Mouse (Mus musculus) lung, embryonic 15.5 days (tissue): Measurements from ENCODE around the gene Pds5b. TPM values are rescaled to one million over a fixed set of nuclear protein-coding genes. Genes with fewer than 3 reads are reported as not detected.
"Not testable (repeated sequence)": the region's sequence is repeated elsewhere in the genome, so short reads cannot be mapped to it uniquely, and the experiment has no call there.

ENCODE experiments used
- ATAC-seq: fragments of 200-750 bp; cut with Nextera tagmentation; 2 replicates; pipeline ENCODE4 v1.8.0; 2017; ENCODE audit warnings: moderate number of reproducible peaks, borderline replicate concordance; ENCODE audit not compliant: low FRiP score, low TSS enrichment; ENCODE audit errors: extremely low read depth
- H3K27ac ChIP-seq: fragments of 300-500 bp; sonication (generic); 2 replicates; pipeline ENCODE4 v1.5.1; 2015; ENCODE audit warnings: moderate library complexity, mild to moderate bottlenecking, inconsistent platforms
- H3K27me3 ChIP-seq: fragments of 300-500 bp; sonication (generic); 2 replicates; pipeline ENCODE4 v1.6.1; 2015; ENCODE audit warnings: inconsistent platforms
- H3K36me3 ChIP-seq: fragments of 300-500 bp; sonication (generic); 2 replicates; pipeline ENCODE4 v1.6.1; 2015; ENCODE audit warnings: inconsistent platforms
- H3K4me1 ChIP-seq: fragments of 300-500 bp; sonication (generic); 2 replicates; pipeline ENCODE4 v1.6.1; 2015; ENCODE audit warnings: inconsistent platforms
- H3K4me2 ChIP-seq: fragments of 300-500 bp; sonication (generic); 2 replicates; pipeline ENCODE4 v1.6.1; 2015; ENCODE audit warnings: inconsistent platforms, mild to moderate bottlenecking, moderate library complexity
- H3K4me3 ChIP-seq: fragments of 300-500 bp; sonication (generic); 2 replicates; pipeline ENCODE4 v1.5.1; 2015; ENCODE audit warnings: mild to moderate bottlenecking, inconsistent platforms
- H3K9ac ChIP-seq: fragments of 300-500 bp; sonication (generic); 2 replicates; pipeline ENCODE4 v1.6.1; 2015; ENCODE audit warnings: inconsistent platforms
- H3K9me3 ChIP-seq: fragments of 300-500 bp; sonication (generic); 2 replicates; pipeline ENCODE4 v1.6.1; 2016; ENCODE audit warnings: inconsistent platforms
- WGBS: fragments of 180-500 bp; shearing (Covaris S2); methylation state at CpG from one replicate; pipeline ENCODE4 v1.1.7; 2015; 5-methylcytosine and 5-hydroxymethylcytosine counted together
- polyA plus RNA-seq: library from polyadenylated mRNA; unstranded; fragments of >200 nt; fragmentation: Nextera tagmentation; extraction: Ambion mirVana; gene quantifications from 2 replicates; pipeline ENCODE4 v1.2.1, GENCODE M21; 2015

Gene Pds5b
- polyA plus RNA-seq, 1 experiment from 2014 or later, result 34.2 TPM

- no peaks in the 10 kb centered on the region for H3K27me3 ChIP-seq
- no peaks in the 10 kb centered on the region for H3K9me3 ChIP-seq
- H3K36me3 ChIP-seq, result no peaks in the 10 kb centered on the region
- WGBS, result 72% methylated on average over 4 of the region's 4 CpGs
- no peak for ATAC-seq
- no peak overlapping the region for H3K4me3 ChIP-seq
- H3K4me2 ChIP-seq, result no peak overlapping the region
- no peak overlapping the region for H3K9ac ChIP-seq
- peaks cover 32% of the 10 kb centered on the region for H3K4me1 ChIP-seq
- H3K27ac ChIP-seq, result no peak overlapping the region
Measured at GRCm38 (mm10) chr5:150711503-150711902, 38.0 kb downstream of the Pds5b start.

- Histone ChIP-seq H3K4me2 (no peak overlapping the region), H3K27ac (no peak overlapping the region), H3K9me3 (no peaks in the 10 kb centered on the region), H3K9ac (no peak overlapping the region), H3K27me3 (no peaks in the 10 kb centered on the region), H3K36me3 (no peaks in the 10 kb centered on the region), H3K4me1 (peaks cover 32% of the 10 kb centered on the region), H3K4me3 (no peak overlapping the region)
- ATAC-seq, result peak; percentile 79; the same call in 1 of the 2 replicates
Measured at GRCm38 (mm10) chr5:150713431-150713830, 39.9 kb downstream of the Pds5b start.

GRCm38 (mm10) chr5:150717775-150718174 is 44.2 kb downstream of the Pds5b start:
- Histone ChIP-seq H3K4me2 (no peak overlapping the region), H3K27ac (no peak overlapping the region), H3K9ac (no peak overlapping the region), H3K9me3 (no peaks in the 10 kb centered on the region), H3K27me3 (no peaks in the 10 kb centered on the region), H3K4me3 (no peak overlapping the region), H3K4me1 (peaks cover 13% of the 10 kb centered on the region), H3K36me3 (no peaks in the 10 kb centered on the region)
- ATAC-seq, result no peak
- 20% methylated on average over 4 of the region's 4 CpGs for WGBS

GRCm38 (mm10) chr5:150724641-150725040 is 51.1 kb downstream of the Pds5b start:
- Histone ChIP-seq H3K27ac (no peak overlapping the region), H3K9me3 (no peaks in the 10 kb centered on the region), H3K27me3 (no peaks in the 10 kb centered on the region), H3K9ac (no peak overlapping the region), H3K4me1 (no peaks in the 10 kb centered on the region), H3K4me2 (no peak overlapping the region), H3K4me3 (no peak overlapping the region), H3K36me3 (peaks cover 4% of the 10 kb centered on the region)
- no peak for ATAC-seq
- 65% methylated on average over 1 of the region's 1 CpGs for WGBS

GRCm38 (mm10) chr5:150737028-150737427 is 63.5 kb downstream of the Pds5b start:
- not testable (repeated sequence) for H3K9me3 ChIP-seq, H3K27me3 ChIP-seq, H3K4me3 ChIP-seq, H3K9ac ChIP-seq, H3K4me2 ChIP-seq, H3K4me1 ChIP-seq, ATAC-seq, H3K27ac ChIP-seq
- WGBS, result 82% methylated on average over 3 of the region's 3 CpGs
- peaks cover 23% of the 10 kb centered on the region for H3K36me3 ChIP-seq

GRCm38 (mm10) chr5:150739311-150739710 is 65.8 kb downstream of the Pds5b start:
- H3K27me3 ChIP-seq, result no peaks in the 10 kb centered on the region
- no peak overlapping the region for H3K4me2 ChIP-seq
- no peak overlapping the region for H3K27ac ChIP-seq
- no peaks in the 10 kb centered on the region for H3K9me3 ChIP-seq
- H3K9ac ChIP-seq, result no peak overlapping the region
- H3K4me1 ChIP-seq, result no peaks in the 10 kb centered on the region
- no peak for ATAC-seq
- H3K36me3 ChIP-seq, result peaks cover 20% of the 10 kb centered on the region
- WGBS, result 80% methylated on average over 7 of the region's 7 CpGs
- H3K4me3 ChIP-seq, result no peak overlapping the region

GRCm38 (mm10) chr5:150740597-150740996 is 67.1 kb downstream of the Pds5b start:
- ATAC-seq, result no peak
- Histone ChIP-seq H3K27me3 (no peaks in the 10 kb centered on the region), H3K4me1 (no peaks in the 10 kb centered on the region), H3K36me3 (peaks cover 15% of the 10 kb centered on the region), H3K9ac (no peak overlapping the region), H3K4me2 (no peak overlapping the region), H3K4me3 (no peak overlapping the region), H3K9me3 (no peaks in the 10 kb centered on the region), H3K27ac (no peak overlapping the region)
- WGBS, result 71% methylated on average over 1 of the region's 2 CpGs

- no peak overlapping the region for H3K4me3 ChIP-seq
- H3K27me3 ChIP-seq, result no peaks in the 10 kb centered on the region
- no peak overlapping the region for H3K27ac ChIP-seq
- no peaks in the 10 kb centered on the region for H3K9me3 ChIP-seq
- 82% methylated on average over 5 of the region's 5 CpGs for WGBS
- H3K9ac ChIP-seq, result no peak overlapping the region
- no peaks in the 10 kb centered on the region for H3K4me1 ChIP-seq
- peaks cover 24% of the 10 kb centered on the region for H3K36me3 ChIP-seq
- ATAC-seq, result no peak
- no peak overlapping the region for H3K4me2 ChIP-seq
Measured at GRCm38 (mm10) chr5:150756623-150757022, 83.1 kb downstream of the Pds5b start.

GRCm38 (mm10) chr5:150772403-150772802 is 98.9 kb downstream of the Pds5b start:
- no peaks in the 10 kb centered on the region for H3K4me1 ChIP-seq
- H3K9me3 ChIP-seq, result no peaks in the 10 kb centered on the region
- WGBS, result 48% methylated on average over 5 of the region's 5 CpGs
- no peak overlapping the region for H3K4me2 ChIP-seq
- peaks cover 13% of the 10 kb centered on the region; the same call in 1 of the 2 replicates for H3K36me3 ChIP-seq
- no peak overlapping the region for H3K27ac ChIP-seq
- ATAC-seq, result no peak
- no peak overlapping the region for H3K9ac ChIP-seq
- no peak overlapping the region for H3K4me3 ChIP-seq
- no peaks in the 10 kb centered on the region for H3K27me3 ChIP-seq

GRCm38 (mm10) chr5:150773083-150773482 is 99.5 kb downstream of the Pds5b start:
- Histone ChIP-seq H3K27me3 (no peaks in the 10 kb centered on the region), H3K9ac (no peak overlapping the region), H3K4me3 (no peak overlapping the region), H3K4me2 (no peak overlapping the region), H3K36me3 (peaks cover 15% of the 10 kb centered on the region), H3K27ac (no peak overlapping the region), H3K4me1 (no peaks in the 10 kb centered on the region), H3K9me3 (no peaks in the 10 kb centered on the region)
- ATAC-seq, result no peak

- Histone ChIP-seq H3K27ac (no peak overlapping the region), H3K4me3 (no peak overlapping the region), H3K9me3 (no peaks in the 10 kb centered on the region), H3K9ac (no peak overlapping the region), H3K4me2 (no peak overlapping the region), H3K4me1 (peaks cover 8% of the 10 kb centered on the region), H3K36me3 (peaks cover 36% of the 10 kb centered on the region), H3K27me3 (no peaks in the 10 kb centered on the region)
- 94% methylated on average over 4 of the region's 4 CpGs for WGBS
- no peak for ATAC-seq
Measured at GRCm38 (mm10) chr5:150788261-150788660, 114.7 kb downstream of the Pds5b start.

- Histone ChIP-seq H3K9ac (no peak overlapping the region), H3K36me3 (peaks cover 32% of the 10 kb centered on the region), H3K27ac (0 out of 2 replicates have a peak overlapping the region, but pooled peaks have one; percentile 13), H3K27me3 (no peaks in the 10 kb centered on the region), H3K4me1 (peaks cover 12% of the 10 kb centered on the region), H3K4me3 (no peak overlapping the region), H3K9me3 (no peaks in the 10 kb centered on the region), H3K4me2 (no peak overlapping the region)
- WGBS, result 96% methylated on average over 2 of the region's 2 CpGs
- ATAC-seq, result no peak
Measured at GRCm38 (mm10) chr5:150789039-150789438, 115.5 kb downstream of the Pds5b start.

- Histone ChIP-seq H3K27ac (peak overlapping the region; percentile 24; the same call in 1 of the 2 replicates), H3K4me3 (no peak overlapping the region), H3K27me3 (no peaks in the 10 kb centered on the region), H3K36me3 (peaks cover 49% of the 10 kb centered on the region), H3K4me1 (peaks cover 14% of the 10 kb centered on the region), H3K9ac (no peak overlapping the region), H3K9me3 (no peaks in the 10 kb centered on the region), H3K4me2 (no peak overlapping the region)
- WGBS, result 44% methylated on average over 6 of the region's 6 CpGs
- ATAC-seq, result no peak
Measured at GRCm38 (mm10) chr5:150794181-150794580, 120.6 kb downstream of the Pds5b start.
